Mouse (Mus musculus) lung, postnatal 25 days (tissue): Measurements from ENCODE around the gene Paip2b.
A peak's percentile ranks its signal among the peaks of the same experiment; 100 is the strongest.
"Not testable (repeated sequence)": the region's sequence is repeated elsewhere in the genome, so short reads cannot be mapped to it uniquely, and the experiment has no call there.

Experiments used
- DNase-seq: peaks from one replicate; pipeline ENCODE4 v3.0.0; 2022; ENCODE audit warnings: low spot score

Paip2b gene

GRCm38 (mm10) chr6:83802033-83802432 is 29.5 kb downstream of the Paip2b start:
- no peak for DNase-seq

- no peak for DNase-seq
These were observed 34.9 kb downstream of the Paip2b start for GRCm38 (mm10) chr6:83796686-83797085.

- DNase-seq, result peak; percentile 61
These were observed 36.0 kb downstream of the Paip2b start for GRCm38 (mm10) chr6:83795492-83795900.

GRCm38 (mm10) chr6:83794760-83795296 is 36.7 kb downstream of the Paip2b start, which contains the start of gene Nagk:
Gene Nagk (plus strand): TSS chr6:83794982.
- DNase-seq, result peak; percentile 94

GRCm38 (mm10) chr6:83791251-83791890 is 40.2 kb downstream of the Paip2b start:
- DNase-seq, result no peak

GRCm38 (mm10) chr6:83790533-83790932 is 41.0 kb downstream of the Paip2b start:
- not testable (repeated sequence) for DNase-seq

- no peak for DNase-seq
These were observed 43.0 kb downstream of the Paip2b start for GRCm38 (mm10) chr6:83788554-83788953.

- DNase-seq, result no peak
These were observed 45.1 kb downstream of the Paip2b start for GRCm38 (mm10) chr6:83786426-83786825.

- DNase-seq, result peak; percentile 68
These were observed 52.5 kb downstream of the Paip2b start for GRCm38 (mm10) chr6:83779026-83779425.

GRCm38 (mm10) chr6:83778306-83778705 is 53.2 kb downstream of the Paip2b start:
- DNase-seq, result no peak

- peak; percentile 91 for DNase-seq
These were observed 55.8 kb downstream of the Paip2b start, which contains the start of gene Tex261 for GRCm38 (mm10) chr6:83775638-83776293. Gene Tex261 (minus strand): TSS chr6:83775813.

GRCm38 (mm10) chr6:83774781-83775563 is 56.6 kb downstream of the Paip2b start:
- DNase-seq, result no peak

GRCm38 (mm10) chr6:83774126-83774525 is 57.4 kb downstream of the Paip2b start:
- no peak for DNase-seq

- DNase-seq, result no peak
These were observed 63.1 kb downstream of the Paip2b start for GRCm38 (mm10) chr6:83768485-83768884.

GRCm38 (mm10) chr6:83766982-83767381 is 64.6 kb downstream of the Paip2b start:
- DNase-seq, result no peak

- DNase-seq, result no peak
These were observed 68.6 kb downstream of the Paip2b start for GRCm38 (mm10) chr6:83762880-83763431.

GRCm38 (mm10) chr6:83762344-83762743 is 69.2 kb downstream of the Paip2b start, which contains the start of gene Ankrd53:
Gene Ankrd53 (plus strand): TSS chr6:83762644.
- no peak for DNase-seq

- no peak for DNase-seq
These were observed 75.5 kb downstream of the Paip2b start for GRCm38 (mm10) chr6:83756051-83756450.
